10 mouse cellular contexts compared by ENCODE assay signal in the genomic region with DNA sequence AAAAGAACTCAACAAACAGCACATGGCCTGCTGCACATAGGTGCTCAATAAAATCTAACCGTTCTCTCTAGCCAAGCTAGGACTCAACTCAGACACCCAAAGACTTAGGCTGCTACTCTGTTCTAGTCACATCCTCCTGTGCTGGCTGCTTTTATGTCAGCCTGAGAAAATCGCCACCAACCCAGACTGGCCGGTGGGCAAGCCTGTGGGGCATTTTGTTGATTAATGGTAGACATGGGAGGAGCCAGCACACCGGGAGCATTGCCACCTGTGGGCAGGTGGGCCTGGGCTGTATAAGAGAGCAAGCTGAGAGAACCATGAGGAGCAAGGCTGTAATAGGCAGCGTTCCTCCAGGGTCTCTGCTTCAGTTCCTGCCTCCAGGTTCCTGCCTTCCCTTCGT. TPM values are rescaled to one million over a fixed set of nuclear protein-coding genes. Genes with fewer than 3 reads are reported as not detected.
DNase-seq lines count a peak whose midpoint lies in the region; ATAC-seq and TF ChIP-seq lines count a peak whose summit lies in the region.
"Had no signal": no experiment of that assay in that cellular context is flagged by ENCODE, and none has a peak within 500 bp of the region (broad histone marks: within the 10 kb centered on the region; RNA-seq: fewer than 3 reads in every experiment).

No protein-coding gene starts in this region.

- no peaks in the 10 kb centered on the region for H3K27me3 ChIP-seq in heart, embryonic 12.5 days (replicated peaks)
- no peaks in the 10 kb centered on the region for H3K27me3 ChIP-seq in megakaryocyte, embryonic 14.5 days (replicated peaks)
- no peaks in the 10 kb centered on the region for H3K27me3 ChIP-seq in intestine, postnatal 0 days (replicated peaks; ENCODE audit: control insufficient read depth, insufficient read depth, low read length)
- H3K27me3 ChIP-seq in stomach, embryonic 16.5 days (ENCODE audit: control insufficient read depth, insufficient read depth, low read length): no peaks in the 10 kb centered on the region
- H3K27me3 ChIP-seq in hindbrain, embryonic 14.5 days (ENCODE audit: control insufficient read depth, insufficient read depth, low read length): no peaks in the 10 kb centered on the region

- peaks cover 86% of the 10 kb centered on the region for H3K4me1 ChIP-seq in heart, embryonic 12.5 days (replicated peaks)
- H3K4me1 ChIP-seq in megakaryocyte, embryonic 14.5 days: peaks cover 99% of the 10 kb centered on the region
- H3K4me1 ChIP-seq in intestine, postnatal 0 days (replicated peaks; ENCODE audit: control insufficient read depth, insufficient read depth, low read length): peaks cover 56% of the 10 kb centered on the region
- H3K4me1 ChIP-seq in stomach, embryonic 16.5 days (ENCODE audit: control insufficient read depth, insufficient read depth, low read length): peaks cover 79% of the 10 kb centered on the region
- peaks cover 13% of the 10 kb centered on the region for H3K4me1 ChIP-seq in hindbrain, embryonic 14.5 days (replicated peaks; ENCODE audit: control insufficient read depth, insufficient read depth, low read length)

- H3K36me3 ChIP-seq in heart, embryonic 12.5 days: peaks cover 27% of the 10 kb centered on the region
- peaks cover 96% of the 10 kb centered on the region for H3K36me3 ChIP-seq in megakaryocyte, embryonic 14.5 days (replicated peaks; ENCODE audit: low read length)
- peaks cover 8% of the 10 kb centered on the region; the same call in 1 of the 2 replicates for H3K36me3 ChIP-seq in intestine, postnatal 0 days (ENCODE audit: control insufficient read depth, insufficient read depth)
- H3K36me3 ChIP-seq in stomach, embryonic 16.5 days (ENCODE audit: control insufficient read depth, insufficient read depth, low read length): no peaks in the 10 kb centered on the region
- no peaks in the 10 kb centered on the region for H3K36me3 ChIP-seq in hindbrain, embryonic 14.5 days (replicated peaks; ENCODE audit: control insufficient read depth, insufficient read depth)

- ATAC-seq in heart, embryonic 12.5 days (ENCODE audit: insufficient number of reproducible peaks, low FRiP score): no peak
- ATAC-seq in megakaryocyte, adult 5-6 weeks (ENCODE audit: poor library complexity, severe bottlenecking): no peak
- no peak for ATAC-seq in intestine, postnatal 0 days
- ATAC-seq in stomach, embryonic 16.5 days (ENCODE audit: insufficient read depth, low FRiP score): no peak
- ATAC-seq in hindbrain, embryonic 14.5 days (ENCODE audit: low FRiP score): no peak
- ATAC-seq: forebrain, postnatal 0 days had no signal

- no peak for DNase-seq in heart, adult 8-10 months (ENCODE audit: low spot score)
- DNase-seq in hindbrain, embryonic 14.5 days (ENCODE audit: low spot score): no peak
- no peak for DNase-seq in layer of hippocampus, adult 18-20 months (ENCODE audit: low spot score in 2 of 2)
- DNase-seq: forebrain, postnatal 0 days had no signal

- H3K4me2 ChIP-seq in heart, embryonic 12.5 days: no peak overlapping the region
- no peak overlapping the region for H3K4me2 ChIP-seq in intestine, postnatal 0 days (replicated peaks; ENCODE audit: low read depth)
- peak overlapping the region; percentile 9 for H3K4me2 ChIP-seq in stomach, embryonic 16.5 days (ENCODE audit: low read depth, low read length)
- H3K4me2 ChIP-seq in hindbrain, embryonic 14.5 days (replicated peaks): no peak overlapping the region

- no peak for TF ChIP-seq CTCF in intestine, postnatal 0 days (IDR thresholded peaks at IDR 0.05; ENCODE audit: low read depth)

- 83% methylated on average over 6 of the region's 6 CpGs for WGBS in heart, embryonic 12.5 days
- WGBS in intestine, postnatal 0 days: 47% methylated on average over 6 of the region's 6 CpGs
- 69% methylated on average over 6 of the region's 6 CpGs for WGBS in stomach, embryonic 16.5 days
- 92% methylated on average over 6 of the region's 6 CpGs for WGBS in hindbrain, embryonic 14.5 days

- H3K9ac ChIP-seq in heart, embryonic 12.5 days: no peak overlapping the region
- no peak overlapping the region for H3K9ac ChIP-seq in intestine, postnatal 0 days (ENCODE audit: low read depth, low read length)
- H3K9ac ChIP-seq in stomach, embryonic 16.5 days (ENCODE audit: low read length): 0 out of 2 replicates have a peak overlapping the region, but pooled peaks have one; percentile 3
- no peak overlapping the region for H3K9ac ChIP-seq in hindbrain, embryonic 14.5 days
- H3K9ac ChIP-seq: forebrain, postnatal 0 days had no signal

- peak overlapping the region; percentile 60 for H3K27ac ChIP-seq in heart, embryonic 12.5 days (ENCODE audit: poor library complexity, severe bottlenecking)
- H3K27ac ChIP-seq in intestine, postnatal 0 days (ENCODE audit: low read depth, low read length): peak overlapping the region; percentile 50
- H3K27ac ChIP-seq in stomach, embryonic 16.5 days (ENCODE audit: low read length): peak overlapping the region; percentile 98
- no peak overlapping the region for H3K27ac ChIP-seq in hindbrain, embryonic 14.5 days
- H3K27ac ChIP-seq: layer of hippocampus, adult 2 months had no signal

- no peaks in the 10 kb centered on the region for H3K9me3 ChIP-seq in heart, embryonic 12.5 days (replicated peaks)
- H3K9me3 ChIP-seq in megakaryocyte, embryonic 14.5 days: no peaks in the 10 kb centered on the region
- H3K9me3 ChIP-seq in intestine, postnatal 0 days (ENCODE audit: control insufficient read depth): no peaks in the 10 kb centered on the region
- no peaks in the 10 kb centered on the region for H3K9me3 ChIP-seq in stomach, embryonic 16.5 days (replicated peaks; ENCODE audit: control insufficient read depth, low read length)
- no peaks in the 10 kb centered on the region for H3K9me3 ChIP-seq in hindbrain, embryonic 14.5 days (ENCODE audit: control insufficient read depth, low read length)

- no peak overlapping the region for H3K4me3 ChIP-seq in heart, embryonic 12.5 days
- peak overlapping the region; percentile 99 for H3K4me3 ChIP-seq in megakaryocyte, embryonic 14.5 days (replicated peaks)
- no peak overlapping the region for H3K4me3 ChIP-seq in intestine, postnatal 0 days (ENCODE audit: low read depth, low read length)
- H3K4me3 ChIP-seq in stomach, embryonic 16.5 days (replicated peaks; ENCODE audit: low read length): no peak overlapping the region
- H3K4me3 ChIP-seq in hindbrain, embryonic 14.5 days (replicated peaks; ENCODE audit: low read length): no peak overlapping the region
- H3K4me3 ChIP-seq: layer of hippocampus, adult 2 months had no signal

RNA-seq across cellular contexts. Expression of gene Myh9, which starts 8.2 kb away (rescaled TPM):
- polyA plus RNA-seq in heart, embryonic 12.5 days (2016; fragmentation: Nextera tagmentation; extraction: Ambion mirVana): 41.9 and 42.0 TPM in 2 replicates
- total RNA-seq in heart, adult 8-10 months (2022): 100 to 1,000 TPM in 1 of 4 experiments, 10 to 100 TPM in 3; 72.5 to 127 (median 97.2) TPM
- polyA plus RNA-seq in megakaryocyte, embryonic 14.5 days (2012; ENCODE audit: insufficient read depth, low replicate concordance): 1,439 and 1,641 TPM in 2 replicates
- 464 and 549 TPM in 2 replicates for total RNA-seq in megakaryocyte, adult 5-6 weeks (2015)
- 759 and 878 TPM in 2 replicates for total RNA-seq in megakaryocyte, adult 5-6 weeks (2017)
- polyA plus RNA-seq in intestine, postnatal 0 days (2015; fragmentation: Nextera tagmentation; extraction: Ambion mirVana): 25.7 and 27.7 TPM in 2 replicates
- polyA plus RNA-seq in stomach, embryonic 16.5 days (2015; fragmentation: Nextera tagmentation; extraction: Ambion mirVana): 54.5 and 63.5 TPM in 2 replicates
- polyA plus RNA-seq in hindbrain, embryonic 14.5 days (2014; fragmentation: Nextera tagmentation; extraction: Ambion mirVana): 14.4 and 14.6 TPM in 2 replicates
- 10 to 100 TPM; 86.7 to 88.3 TPM for total RNA-seq in layer of hippocampus, adult 18-20 months (2021)

Comparison
In these comparisons a context has a peak if more than half of its experiments do, and no peak if none do; other contexts are left out.
1. RNA of gene Myh9, which starts 8.2 kb away (polyA plus RNA-seq): 1,439 to 1,641 TPM in megakaryocyte, embryonic 14.5 days; 54.5 to 63.5 TPM in stomach, embryonic 16.5 days, 41.9 to 42.0 TPM in heart, embryonic 12.5 days, 25.7 to 27.7 TPM in intestine, postnatal 0 days and 14.4 to 14.6 TPM in hindbrain, embryonic 14.5 days; every median in the first group is over 10 times any median in the second.